Mouse (Mus musculus): ENCODE results near the gene H2-M5.
"Not testable (repeated sequence)": the region's sequence is repeated elsewhere in the genome, so short reads cannot be mapped to it uniquely, and the experiment has no call there.

The H2-M5 gene

DNA sequence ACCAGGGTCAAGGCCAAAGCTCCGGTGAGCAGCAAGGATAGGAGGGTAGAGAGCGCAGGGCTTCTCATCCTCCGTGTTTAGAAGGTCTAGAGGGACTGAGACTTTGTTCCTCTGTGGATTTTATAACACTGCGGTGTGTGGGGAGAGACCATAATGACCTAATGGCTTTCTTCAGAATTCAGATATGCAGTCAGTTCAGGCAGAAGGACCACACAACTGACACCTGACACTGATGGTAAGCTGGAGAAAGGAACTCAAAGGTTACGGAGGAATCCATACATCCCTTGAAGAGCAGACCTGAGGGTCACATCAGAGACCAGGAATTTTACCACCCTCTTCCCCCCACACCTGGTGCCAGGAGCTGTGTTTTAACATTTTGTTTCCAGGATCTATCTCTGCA is at the start of gene H2-M5:
Gene H2-M5, minus strand, starts transcription at position 101 of the 400 bp plus-strand sequence.
- DNase-seq (ENCODE audit: low read depth) = no peak

DNA sequence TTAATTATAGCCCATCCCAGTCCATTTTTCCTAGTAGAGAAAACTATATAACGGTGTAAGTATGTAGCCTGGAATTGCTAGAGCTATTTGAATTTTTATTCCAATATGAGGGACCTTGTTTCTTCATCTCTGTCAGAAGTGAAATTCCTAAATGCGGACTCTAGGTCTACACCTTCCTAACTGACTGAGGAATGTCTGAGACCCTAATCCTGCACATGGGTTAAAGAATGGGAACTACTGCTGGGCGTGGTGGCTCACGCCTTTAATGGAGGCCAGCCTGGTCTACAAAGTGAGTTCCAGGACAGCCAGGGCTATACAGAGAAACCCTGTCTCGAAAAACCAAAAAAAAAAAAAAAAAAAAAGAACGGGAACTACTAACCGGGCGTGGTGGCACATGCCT is 39.8 kb upstream of the H2-M5 start:
- no peak for DNase-seq (ENCODE audit: low read depth)

DNA sequence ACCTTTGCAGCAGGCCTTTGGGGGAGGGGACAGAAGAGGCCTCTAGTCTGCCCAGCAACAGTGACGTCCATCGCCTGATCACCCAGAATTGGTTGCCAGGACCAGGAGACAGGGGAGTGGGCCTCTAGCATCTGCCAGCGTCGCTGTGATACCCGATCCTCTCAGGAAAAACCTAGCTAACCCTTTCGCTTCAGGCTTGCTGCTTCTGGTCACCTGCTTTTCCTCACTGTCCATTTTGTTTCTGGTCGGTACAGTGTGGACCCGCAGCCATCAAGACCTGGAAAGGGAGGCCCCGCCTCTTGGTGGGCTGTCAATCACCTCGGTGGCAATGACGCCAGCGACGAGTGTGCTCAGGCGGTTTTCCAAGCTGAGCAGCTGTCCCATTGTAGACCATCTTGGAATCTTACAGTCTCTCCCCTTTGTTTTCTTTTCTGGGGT is 39.4 kb upstream of the H2-M5 start:
- DNase-seq (ENCODE audit: low read depth) = peak; percentile 79

GRCm38 (mm10) chr17:37028212-37028611 is 38.9 kb upstream of the H2-M5 start:
- no peak for DNase-seq (ENCODE audit: low read depth)

- DNase-seq (ENCODE audit: low read depth) = no peak
These were observed 38.1 kb upstream of the H2-M5 start for GRCm38 (mm10) chr17:37027486-37027885.

- no peak for DNase-seq (ENCODE audit: low read depth)
These were observed 37.1 kb upstream of the H2-M5 start for GRCm38 (mm10) chr17:37026425-37026824.

GRCm38 (mm10) chr17:37022628-37023576 is 33.6 kb upstream of the H2-M5 start, which contains the start of gene Mog:
Gene Mog (minus strand): TSS chr17:37023398.
- no peak for DNase-seq (ENCODE audit: low read depth)

DNA sequence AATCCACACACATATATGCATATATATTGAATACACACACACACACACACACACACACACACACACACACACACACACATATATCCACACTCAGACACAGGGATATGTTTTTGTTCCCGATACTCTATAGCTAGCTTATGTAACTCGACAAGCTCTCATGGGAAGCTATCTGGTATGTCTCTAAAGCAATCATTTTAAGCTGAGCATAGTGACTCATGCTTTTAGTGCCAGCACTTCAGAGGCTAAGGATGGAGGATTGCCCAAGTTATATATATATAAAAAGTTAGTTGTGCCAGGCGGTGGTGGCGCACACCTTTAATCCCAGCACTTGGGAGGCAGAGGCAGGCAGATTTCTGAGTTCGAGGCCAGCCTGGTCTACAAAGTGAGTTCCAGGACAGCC is 29.9 kb upstream of the H2-M5 start:
- not testable (repeated sequence) for DNase-seq (ENCODE audit: low read depth)

DNA sequence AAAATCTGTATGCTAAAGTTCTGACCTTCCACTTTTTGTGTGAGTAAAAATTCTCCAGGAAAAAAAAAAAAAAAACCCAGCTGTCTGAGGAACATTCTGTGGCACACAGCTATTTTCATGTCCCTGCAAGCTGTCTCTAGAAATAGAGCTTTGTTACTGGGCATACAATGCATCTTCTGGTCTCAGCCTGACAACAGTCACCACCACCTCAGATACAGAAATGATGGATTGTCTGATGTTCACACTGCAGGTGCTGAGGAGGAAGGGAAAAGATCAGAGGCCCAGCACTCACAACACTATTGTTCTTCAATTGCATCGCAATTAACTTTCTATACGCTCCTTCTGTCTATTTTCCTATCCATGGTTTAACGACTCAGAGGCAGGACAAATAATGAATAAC is 29.0 kb upstream of the H2-M5 start:
- DNase-seq (ENCODE audit: low read depth) = no peak

DNA sequence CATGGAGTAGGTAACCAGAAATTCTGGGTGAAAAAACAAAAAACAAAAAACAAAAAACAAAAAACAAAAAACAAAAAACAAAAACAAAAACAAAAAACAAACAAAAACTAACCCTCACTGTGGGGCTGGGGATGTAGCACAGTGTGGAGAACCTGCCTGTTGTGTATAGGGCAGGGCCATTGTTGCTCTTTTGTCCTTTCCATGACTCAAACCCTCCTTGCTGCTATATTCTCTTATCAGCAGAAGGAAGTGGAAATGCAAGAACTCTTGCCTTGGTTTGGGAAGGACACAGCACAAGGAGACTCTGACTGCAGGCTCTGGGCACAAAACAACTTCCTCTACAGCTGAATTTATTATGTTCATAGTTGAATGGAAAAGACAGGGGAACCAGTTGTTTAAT is 27.0 kb upstream of the H2-M5 start:
- no peak for DNase-seq (ENCODE audit: low read depth)

DNA sequence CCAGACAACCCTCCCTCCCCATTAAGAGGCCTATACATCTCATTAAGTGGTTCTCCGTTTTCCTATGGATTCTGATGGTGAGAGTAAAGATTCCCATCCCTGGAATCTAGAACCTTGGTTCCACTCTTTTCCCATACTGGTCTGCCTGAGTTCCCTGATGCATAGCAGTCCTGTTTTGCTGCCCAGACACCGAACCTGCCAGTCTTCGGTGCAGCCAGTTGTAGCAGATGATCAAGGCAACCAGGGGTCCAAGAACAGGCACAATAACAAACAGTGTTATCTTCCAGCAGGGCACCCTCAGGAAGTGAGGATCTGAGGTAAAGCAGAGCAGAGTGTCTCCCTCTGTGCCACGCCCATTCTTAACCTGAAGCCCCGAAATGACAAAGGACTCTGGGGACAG is 22.8 kb upstream of the H2-M5 start:
- no peak for DNase-seq (ENCODE audit: low read depth)

DNA sequence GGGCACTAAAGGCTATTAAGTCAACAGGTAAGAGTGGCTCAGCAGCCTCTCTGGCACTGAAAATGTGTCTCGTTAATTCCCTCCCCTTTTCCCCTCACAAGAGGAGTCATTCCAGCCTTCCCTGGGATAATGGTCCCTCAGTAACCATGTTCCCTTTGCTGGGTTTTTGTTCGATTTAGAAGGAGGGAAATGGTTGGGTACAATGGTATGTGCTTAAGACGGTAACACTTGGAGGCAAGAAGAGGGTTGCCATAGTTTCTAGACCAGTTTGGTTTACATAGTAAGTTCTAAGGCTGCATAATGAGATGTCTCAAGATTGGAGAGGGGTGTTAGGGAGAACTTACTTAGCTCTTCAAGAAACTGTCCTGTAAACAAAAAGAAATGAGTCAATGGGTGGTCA is 22.4 kb upstream of the H2-M5 start:
- no peak for DNase-seq (ENCODE audit: low read depth)

DNA sequence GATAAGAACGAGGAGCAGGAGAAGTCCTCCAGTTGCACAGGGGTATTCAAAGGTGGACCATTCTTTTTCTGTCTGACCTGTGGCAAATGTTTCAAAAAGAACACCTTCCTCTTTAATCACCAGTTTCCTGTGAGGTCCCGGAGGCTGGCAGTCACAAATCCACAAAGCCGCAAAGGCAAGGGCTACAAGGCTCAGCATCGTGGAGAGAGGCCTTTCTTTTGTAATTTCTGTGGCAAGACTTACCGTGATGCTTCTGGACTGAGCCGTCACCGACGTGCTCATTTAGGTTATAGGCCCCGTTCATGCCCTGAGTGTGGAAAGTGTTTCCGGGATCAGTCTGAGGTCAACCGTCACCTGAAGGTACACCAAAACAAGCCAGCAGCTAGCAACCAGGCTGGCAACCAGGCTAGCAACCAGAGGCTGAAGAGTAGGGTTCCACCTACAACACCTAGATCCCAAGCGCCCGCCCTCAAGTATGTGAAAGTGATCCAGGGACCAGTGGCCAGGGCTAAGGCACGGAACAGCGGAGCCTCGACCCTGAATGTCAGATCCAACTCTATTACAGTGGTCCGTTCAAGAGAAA is 20.2 kb upstream of the H2-M5 start:
- no peak for DNase-seq (ENCODE audit: low read depth)

DNA sequence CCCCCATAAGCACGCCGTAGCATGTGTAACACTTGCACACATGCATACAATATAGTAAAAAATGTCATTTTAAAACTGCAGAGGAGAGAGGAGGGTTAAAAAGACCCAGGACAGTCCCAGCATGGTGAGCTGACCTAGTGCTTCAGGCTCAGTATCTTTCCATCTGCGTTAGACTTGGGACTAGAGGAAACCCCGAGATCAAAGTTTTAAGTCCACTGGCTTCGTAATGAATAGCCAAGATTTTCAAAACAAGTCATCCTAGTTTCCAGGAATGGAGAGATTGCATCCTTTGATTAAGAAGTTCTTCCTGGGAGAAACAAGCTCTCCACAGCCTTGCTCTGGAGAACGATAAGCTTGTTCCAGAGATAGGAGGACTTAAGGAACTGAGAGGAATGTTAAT is 18.8 kb upstream of the H2-M5 start:
- no peak for DNase-seq (ENCODE audit: low read depth)

DNA sequence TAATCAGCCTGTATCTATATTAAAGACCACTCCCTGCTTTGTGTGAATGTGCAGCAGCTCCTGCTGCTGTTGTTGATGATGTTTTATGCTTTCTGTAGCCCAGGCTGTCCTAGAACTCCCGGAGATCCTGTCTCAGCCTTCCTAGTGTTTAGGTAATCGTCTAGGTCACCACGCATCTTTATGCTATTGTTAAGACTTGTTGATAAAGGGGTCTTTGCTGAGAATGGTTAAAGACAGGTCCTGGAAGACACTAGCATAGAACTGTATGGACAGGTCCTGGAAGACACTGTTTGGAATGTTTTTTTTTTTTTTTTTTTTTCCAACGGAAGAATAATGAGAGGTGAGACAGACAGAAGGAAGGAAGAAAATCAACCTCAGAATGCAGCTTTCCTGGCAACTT is 14.0 kb upstream of the H2-M5 start:
- no peak for DNase-seq (ENCODE audit: low read depth)

GRCm38 (mm10) chr17:37002364-37003330 is 13.3 kb upstream of the H2-M5 start:
- peak; percentile 40 for DNase-seq (ENCODE audit: low read depth)

DNA sequence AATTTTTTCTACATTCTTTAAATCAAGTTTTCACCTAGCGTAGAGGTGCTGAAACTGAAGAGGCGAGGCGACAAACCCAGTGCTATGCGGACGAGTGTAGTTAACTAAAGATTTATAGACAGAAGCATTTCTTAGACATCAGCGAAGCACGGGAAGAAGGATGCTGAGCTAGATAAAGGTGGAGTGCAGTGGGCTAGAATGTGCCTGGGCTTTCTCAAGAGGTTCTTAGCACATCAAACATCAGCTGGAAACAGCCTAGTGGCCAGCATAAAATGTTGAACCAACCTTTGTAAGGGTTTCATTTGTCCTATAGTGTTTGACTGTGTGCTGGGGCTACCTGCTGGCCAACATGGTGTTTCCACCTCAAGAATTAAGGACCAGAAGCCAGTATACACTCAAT is 11.5 kb upstream of the H2-M5 start, which contains the start of gene Zfp57:
Gene Zfp57, plus strand, starts transcription at position 301 of the 400 bp plus-strand sequence.
- DNase-seq (ENCODE audit: low read depth) = no peak

DNA sequence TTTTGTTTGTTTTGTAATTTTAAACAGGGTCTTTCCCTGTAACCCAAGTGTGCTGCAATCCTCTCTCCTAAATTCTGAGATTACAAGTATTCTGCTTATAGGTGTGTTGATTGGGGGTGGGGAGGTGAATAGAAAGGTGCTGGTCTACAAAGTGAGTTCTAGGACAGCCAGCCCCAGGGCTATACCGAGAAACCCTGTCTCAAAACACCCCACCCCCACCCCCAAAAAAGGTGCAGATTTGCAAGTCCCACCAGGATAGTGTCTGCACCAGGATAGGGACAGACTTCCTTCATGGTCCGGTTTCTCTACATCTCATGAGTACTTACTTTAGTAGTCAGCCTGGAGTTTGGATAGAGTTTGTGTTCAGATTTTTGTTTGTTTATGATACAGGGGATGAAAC is 9.1 kb upstream of the H2-M5 start:
- DNase-seq (ENCODE audit: low read depth) = no peak

- DNase-seq (ENCODE audit: low read depth) = peak; percentile 56
These were observed 7.8 kb upstream of the H2-M5 start for GRCm38 (mm10) chr17:36997033-36997735.

DNA sequence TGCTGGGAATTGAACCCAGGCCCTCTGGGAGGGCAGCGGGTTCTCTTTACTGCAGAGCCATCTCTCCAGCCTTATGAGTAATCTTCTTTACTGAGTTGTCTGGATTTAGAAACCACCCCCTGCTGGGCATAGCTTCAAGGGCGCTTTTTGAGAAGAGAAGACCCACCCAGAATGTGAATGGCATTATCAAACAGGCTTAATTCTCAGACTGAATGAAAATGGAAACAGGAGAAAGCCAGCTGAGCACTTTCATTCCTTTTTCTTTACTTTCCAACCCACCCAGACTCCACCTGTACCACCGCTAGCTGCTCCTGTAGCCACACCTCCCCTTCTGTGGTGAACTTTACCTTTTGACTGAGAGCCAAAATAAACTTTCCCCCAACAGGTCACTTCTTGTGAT is 6.1 kb upstream of the H2-M5 start:
- DNase-seq (ENCODE audit: low read depth) = no peak

- no peak for DNase-seq (ENCODE audit: low read depth)
These were observed 5.2 kb upstream of the H2-M5 start for GRCm38 (mm10) chr17:36994528-36994927.

All from fibroblast of lung, adult 2 months (primary cell).